Mouse (Mus musculus) brain, embryonic 14.5 days (tissue): ENCODE measurements around the gene Ifi203.
"Not testable (repeated sequence)": the region's sequence is repeated elsewhere in the genome, so short reads cannot be mapped to it uniquely, and the experiment has no call there.

Experiments used
- CTCF ChIP-seq: fragments of 200-500 bp; IDR thresholded peaks from 2 replicates; pipeline ENCODE4 v1.5.1; 2012; ENCODE audit warnings: inconsistent platforms, mild to moderate bottlenecking, moderate library complexity, borderline replicate concordance; ENCODE audit not compliant: insufficient read depth, insufficient read length; ENCODE audit errors: extremely low read depth
- POLR2A ChIP-seq: fragments of 200-500 bp; IDR thresholded peaks from 2 replicates; pipeline ENCODE4 v1.6.1; 2012; ENCODE audit warnings: mild to moderate bottlenecking, inconsistent platforms, borderline replicate concordance; ENCODE audit not compliant: poor library complexity, insufficient read depth, insufficient read length, severe bottlenecking; ENCODE audit errors: extremely low read depth

DNA sequence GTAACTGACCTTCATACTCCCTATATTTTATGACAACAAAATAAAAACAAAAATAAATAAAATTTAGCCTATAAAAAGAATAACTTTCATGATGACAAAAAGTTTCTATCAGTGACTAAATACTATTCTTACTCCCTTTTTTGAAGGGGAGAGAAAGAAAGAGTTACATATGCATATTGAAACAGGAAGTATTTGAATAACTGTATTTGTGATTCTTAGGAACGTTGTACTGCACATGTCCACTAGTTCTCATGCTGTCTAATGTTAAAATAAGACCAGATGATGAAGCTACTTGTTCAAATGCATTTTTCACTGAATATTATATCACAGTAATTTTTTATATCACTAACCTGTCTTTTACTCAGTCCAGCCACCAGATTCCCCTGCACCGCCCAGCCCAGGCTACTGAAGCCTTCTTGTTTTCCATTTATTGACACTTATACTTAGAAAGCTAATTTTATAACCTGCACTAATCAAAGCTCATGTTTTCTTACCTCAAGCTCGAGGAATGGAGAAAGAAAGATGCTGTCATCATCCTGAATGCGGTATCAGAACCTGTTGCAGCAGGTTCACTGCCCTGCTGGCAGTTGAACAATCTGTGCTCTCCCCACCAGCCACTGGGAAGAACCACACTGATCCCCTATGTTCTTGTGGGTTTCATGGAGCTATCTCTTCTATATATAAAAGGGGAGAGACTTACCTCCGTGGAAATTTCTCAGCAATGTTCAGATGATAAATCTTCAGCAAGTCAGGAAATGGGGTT, 63.1 kb downstream of the Ifi203 start:
- not testable (repeated sequence) for TF ChIP-seq POLR2A, CTCF
